Mouse (Mus musculus) v-Abl transformed pro-B cells (cell line): Measurements from ENCODE around the gene Gm20388.

ENCODE experiments used
- in situ Hi-C, 2 experiments: fragments of 400-800 bp; cut with MboI; formaldehyde crosslinking; loops; one replicate each; pipeline ENCODE4 v1.15.1; 2025; ENCODE audit not compliant: unreplicated experiment in 2 of 2

Gm20388 gene

DNA sequence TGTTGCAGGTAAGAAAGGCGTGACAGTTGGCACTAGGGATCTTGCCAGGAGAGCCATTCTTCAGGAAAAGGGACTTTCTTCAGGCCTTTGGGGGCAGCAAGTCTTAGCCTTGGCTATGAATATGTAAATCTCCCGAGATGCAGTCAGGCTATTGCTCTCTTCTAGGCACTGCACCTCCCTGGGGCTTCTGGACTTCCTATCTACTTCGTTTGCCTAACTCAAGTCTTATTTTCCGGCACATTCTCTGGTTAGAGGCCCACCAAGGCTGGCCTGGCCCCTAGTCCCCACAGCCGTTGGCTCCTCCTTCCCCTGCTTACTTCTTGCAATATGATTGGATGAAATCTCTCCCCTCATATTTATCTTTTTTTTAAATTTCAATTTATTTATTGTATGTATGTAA, 4178.4 kb downstream of the Gm20388 start:
- in situ Hi-C loops, result no loop called here

DNA sequence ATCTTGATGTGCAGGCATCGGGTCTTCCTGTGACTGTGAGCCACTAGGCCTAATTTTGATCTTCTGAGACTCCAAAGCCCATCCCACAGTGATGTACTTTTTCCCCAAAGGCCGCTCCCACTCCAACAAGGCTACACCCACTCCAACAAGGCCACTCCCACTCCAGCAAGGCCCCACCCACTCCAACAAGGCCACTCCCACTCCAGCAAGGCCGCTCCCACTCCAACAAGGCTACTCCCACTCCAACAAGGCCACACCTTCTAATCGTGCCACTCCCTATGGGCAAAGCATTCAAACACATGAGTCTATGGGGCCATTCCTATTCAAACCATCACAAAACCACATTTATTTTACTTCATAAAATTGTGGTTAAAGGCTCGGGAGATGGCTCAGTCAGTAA, 4179.8 kb downstream of the Gm20388 start:
- in situ Hi-C loops, result no loop called here

DNA sequence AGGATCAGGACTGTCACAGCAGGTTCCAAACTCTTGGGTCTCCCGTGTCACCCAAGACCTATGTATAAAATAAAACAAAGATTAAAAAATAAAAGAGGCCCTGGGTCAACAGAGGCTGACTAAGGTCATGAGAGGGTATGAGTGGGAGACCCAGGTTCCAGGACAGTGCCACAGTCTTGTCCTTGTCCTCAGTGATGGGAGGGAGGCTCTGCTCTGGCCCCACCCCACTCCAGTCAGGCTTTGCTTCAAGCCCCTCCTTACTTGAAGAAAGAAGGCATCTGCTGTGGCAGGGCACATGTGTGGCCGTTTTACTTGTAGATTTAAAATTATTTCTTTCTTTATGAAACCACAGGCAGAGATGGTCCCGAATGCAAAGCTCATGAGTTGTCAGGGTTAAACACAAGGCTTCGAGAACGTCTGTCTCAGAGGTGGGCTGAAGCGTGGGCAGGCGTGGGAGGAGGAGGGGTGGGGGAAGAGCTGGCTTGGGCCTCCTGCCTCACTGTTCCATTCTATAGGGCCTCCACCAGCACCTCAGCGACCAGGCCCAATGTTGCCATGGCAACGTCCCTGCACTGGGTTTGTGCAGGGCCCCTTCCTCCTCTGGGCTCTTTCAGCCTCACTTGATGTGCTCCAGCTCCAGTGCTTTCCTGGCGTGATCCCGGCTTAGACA, 4188.4 kb downstream of the Gm20388 start:
- in situ Hi-C loops, result no loop called here

DNA sequence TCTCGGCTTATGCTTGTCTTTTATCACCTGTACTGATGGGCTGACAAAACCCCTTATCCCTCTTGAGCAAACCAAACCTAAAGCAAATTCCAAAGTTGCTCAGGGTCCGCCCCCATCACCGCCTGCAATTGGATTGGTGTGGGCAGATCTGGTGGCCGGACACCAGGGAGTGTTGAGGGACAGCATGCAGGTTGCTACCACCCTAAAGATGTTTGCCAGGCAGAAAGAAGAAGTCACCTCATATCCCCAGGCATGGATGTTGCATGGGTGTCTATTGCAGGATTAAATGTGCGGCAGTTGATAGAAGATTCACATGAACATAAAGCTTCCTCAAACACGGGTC, 4189.0 kb downstream of the Gm20388 start:
- in situ Hi-C loops, result no loop called here

DNA sequence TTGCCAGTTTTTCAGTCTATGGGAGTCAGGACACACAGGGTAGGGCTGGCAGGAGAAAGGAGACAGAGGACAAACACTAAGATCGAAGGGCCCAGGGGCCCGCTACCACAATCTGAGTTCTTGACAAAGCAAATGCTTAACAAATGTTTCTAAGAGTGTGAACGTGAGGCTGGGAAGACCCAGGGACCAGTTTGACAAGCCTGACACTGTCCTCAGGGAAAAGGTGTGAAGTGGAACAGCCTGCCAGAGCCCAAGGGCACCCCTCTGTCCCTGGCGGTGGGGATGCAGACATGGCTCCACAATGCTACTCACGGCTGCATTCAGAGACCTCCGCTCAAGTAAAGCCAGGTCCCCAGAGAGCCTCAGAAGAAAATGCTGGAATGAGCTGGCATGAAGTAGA, 4195.2 kb downstream of the Gm20388 start:
- in situ Hi-C loops, result no loop called here

DNA sequence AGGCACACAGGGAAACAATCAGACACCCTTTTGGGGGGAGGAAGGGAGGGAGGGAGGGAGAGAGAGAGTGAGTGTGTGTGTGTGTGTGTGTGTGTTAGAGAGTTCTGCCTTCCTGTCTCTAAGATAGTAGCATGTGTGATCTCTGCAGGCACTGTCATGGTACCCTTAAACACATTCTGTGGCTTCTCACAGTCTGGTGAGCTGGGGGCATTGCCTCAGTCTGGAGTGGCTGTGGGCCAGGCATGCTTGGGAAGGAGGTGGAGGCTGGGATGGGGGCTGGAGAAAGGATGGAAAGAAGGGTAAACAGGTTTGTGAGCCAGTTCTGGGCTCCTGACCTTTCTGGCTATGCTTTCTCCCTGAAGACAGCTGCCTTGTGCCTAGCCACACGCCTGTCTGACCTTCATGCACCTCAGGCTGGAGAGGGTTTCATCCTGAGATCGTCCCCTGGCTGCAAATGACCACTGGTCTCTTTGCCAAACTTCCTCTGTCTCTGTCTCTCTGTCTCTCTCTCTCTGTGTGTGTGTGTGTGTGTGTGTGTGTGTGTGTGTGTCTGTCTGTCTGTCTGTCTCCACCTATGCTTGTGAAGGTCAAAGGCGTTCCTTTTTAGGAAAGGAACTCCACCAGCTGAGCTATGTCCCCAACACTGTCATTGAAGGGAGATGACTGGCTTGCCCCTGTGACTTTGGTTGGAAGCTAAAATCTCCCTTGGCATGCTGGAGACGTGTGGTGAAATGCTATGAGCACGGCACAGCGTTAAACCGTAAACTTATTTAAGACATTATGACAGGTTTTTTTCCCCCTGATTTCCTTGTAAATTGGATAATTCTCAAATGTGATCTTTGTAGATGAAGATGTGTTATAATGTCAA, 4195.9 kb downstream of the Gm20388 start:
- in situ Hi-C loops, result no loop called here

DNA sequence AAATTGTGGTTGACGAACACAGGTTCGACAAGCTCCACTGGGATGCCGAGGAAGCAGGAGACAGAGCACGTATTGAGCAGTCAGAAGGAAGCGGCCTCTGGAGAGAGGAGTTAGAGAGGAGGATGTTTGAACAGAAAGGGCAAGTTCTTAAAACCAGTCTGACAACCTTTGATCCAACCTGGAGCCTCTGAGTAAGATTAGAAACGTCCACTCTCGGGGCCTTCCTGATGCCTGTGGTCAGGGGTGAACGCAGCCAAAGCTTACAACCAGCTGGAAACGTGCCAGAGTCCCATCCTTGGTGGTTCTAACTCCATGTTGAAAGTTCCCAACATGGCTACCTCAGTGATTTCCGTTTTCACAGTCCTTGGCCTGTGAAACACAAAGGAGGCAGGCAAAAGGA, 4202.5 kb downstream of the Gm20388 start:
- in situ Hi-C loops, result no loop called here

DNA sequence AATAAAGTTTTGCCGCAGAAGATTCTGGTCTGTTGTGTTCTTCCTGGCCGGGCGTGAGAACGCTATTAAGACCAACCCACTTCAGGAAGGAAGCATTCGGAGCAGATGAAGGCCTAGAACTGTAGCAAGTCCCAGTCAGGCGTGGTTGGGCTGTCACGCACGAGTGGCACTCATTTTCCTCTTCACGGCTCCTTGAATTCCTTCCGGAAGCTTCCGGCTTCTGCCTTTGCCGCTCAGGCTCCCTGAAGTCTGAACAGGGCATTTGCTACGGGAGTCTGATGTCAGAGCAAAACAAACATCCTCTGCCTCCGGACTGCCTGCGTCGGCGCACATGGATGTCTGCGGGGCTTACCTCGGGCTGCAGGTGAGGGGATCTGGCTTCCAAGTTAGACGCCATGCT, 4214.6 kb downstream of the Gm20388 start:
- in situ Hi-C loops, result no loop called here

DNA sequence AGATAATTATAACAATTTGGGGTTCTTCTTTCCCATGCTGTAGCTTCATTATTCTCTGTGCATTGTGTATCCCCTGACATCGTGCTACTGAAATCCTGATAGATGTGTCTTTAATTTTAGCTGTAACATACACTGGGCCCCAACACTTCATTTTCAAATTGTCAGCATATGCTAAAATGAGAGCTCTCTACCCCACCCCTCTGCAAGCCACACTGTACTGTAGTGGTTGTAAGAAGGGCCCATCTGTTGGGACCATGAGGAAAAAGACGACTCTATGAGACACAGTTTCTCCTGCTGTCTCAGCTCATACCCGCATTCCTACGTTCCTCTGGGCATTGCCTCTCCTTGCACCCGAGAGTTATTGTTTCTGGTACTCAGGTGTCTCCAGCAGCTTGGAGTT, 4226.6 kb downstream of the Gm20388 start:
- in situ Hi-C loops, result no loop called here

DNA sequence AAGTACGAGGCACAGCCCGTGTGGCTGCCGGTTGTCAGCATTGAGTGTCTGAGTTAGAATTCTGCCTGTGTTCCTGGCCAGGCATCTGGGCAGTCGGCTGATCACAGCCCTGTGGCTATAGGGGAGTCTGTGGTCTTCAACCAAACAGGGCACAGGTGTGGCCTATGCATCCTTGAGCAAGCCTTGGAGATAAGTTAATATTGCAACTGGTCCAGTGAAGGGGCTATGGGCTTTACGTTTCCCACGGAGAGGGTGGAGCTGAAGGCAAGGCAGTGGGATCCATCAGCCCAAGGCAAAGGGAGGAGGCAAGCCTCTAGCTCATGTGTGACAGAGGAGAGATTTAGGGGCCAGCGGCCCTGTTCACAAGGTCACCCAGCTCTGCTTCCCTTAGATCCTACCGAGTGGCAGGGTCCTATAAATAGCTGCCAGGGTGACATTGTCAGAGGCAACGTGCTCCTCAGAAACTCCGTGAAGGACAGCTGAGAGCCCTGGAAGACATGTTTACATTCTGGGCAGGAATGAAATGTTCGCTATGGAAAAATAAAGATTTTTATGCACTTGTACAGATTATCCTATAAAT, 4229.7 kb downstream of the Gm20388 start:
- in situ Hi-C loops, result no loop called here

DNA sequence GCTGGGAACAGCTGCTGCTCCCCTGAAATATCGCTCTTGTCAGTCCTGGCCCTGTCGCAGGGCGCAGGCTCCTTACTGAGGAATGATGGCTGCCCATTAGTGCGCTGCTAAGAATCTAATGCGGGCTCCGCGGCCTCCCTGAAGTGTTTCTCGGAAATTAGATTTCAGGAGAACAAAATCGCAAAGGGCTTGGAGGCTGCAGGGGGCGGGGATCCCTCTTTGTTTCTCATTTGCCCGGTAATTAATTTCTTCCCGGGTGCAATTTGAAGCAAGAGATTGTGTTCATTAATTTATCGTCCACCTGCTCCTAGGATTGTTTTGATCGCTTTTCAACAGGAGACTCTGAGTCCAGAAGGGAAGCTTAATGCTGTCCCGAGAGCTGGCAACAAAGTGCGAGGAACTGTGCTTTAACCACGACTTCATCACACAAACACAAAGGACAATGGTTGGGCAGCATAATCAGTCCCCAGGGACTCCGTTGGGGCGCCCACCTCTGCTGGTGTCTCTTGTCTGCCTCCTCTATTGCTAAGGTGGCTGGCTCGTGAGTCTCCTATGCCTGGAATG, 4230.3 kb downstream of the Gm20388 start:
- in situ Hi-C loops, result no loop called here

DNA sequence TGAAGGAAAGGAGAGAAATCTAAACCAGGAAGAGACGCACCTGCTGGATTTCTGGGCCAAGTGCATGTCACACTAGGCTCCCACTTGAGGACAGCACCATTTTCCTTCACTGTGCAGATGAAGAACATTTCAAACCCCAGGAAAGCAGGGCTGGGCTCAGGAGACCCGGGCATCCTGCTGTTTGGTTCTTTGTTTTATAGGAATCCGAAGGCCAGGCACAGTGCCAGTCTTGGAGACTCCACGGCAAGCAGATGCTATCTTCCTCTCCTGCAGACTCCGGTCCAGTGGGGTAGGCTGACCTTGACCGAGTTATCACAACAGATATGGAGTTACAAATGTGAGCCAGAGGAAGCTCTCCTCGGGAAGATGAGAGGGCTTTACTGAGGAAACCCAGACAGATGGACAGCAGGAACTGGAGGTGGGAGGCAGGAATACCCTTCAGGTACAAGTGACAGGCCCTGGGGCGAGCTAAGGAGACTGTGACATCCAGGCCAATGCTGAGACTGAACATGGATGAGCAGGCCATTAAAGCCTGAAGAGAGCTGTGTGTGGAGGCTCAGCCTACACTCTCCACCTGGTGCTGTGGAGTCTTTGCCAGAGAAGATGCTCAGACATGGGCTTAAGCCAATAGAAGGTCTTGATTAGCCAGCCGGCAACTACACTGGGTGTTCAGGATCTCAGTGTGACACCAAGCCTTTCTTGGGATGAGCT, 4231.2 kb downstream of the Gm20388 start:
- in situ Hi-C loops, result no loop called here

DNA sequence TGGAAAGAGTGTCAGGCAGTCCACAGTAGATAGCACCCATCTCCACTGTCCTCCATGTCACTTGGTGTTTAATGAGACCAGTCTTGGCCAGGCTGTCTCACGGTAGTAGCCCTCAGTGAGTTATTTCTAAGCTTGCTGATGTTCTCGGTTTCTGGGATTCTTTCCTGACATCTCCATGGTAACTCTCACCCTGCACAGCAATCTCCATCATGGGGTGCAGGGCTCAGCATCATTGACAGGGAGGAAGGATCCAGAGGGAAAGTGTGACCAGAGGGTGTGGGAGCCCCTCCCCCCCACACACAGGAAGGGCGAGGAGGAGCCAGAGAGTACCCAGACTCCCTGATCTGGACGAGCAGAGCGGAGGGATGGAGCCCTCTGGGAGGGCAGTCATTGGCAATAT, 4232.4 kb downstream of the Gm20388 start:
- in situ Hi-C loops, result no loop called here

DNA sequence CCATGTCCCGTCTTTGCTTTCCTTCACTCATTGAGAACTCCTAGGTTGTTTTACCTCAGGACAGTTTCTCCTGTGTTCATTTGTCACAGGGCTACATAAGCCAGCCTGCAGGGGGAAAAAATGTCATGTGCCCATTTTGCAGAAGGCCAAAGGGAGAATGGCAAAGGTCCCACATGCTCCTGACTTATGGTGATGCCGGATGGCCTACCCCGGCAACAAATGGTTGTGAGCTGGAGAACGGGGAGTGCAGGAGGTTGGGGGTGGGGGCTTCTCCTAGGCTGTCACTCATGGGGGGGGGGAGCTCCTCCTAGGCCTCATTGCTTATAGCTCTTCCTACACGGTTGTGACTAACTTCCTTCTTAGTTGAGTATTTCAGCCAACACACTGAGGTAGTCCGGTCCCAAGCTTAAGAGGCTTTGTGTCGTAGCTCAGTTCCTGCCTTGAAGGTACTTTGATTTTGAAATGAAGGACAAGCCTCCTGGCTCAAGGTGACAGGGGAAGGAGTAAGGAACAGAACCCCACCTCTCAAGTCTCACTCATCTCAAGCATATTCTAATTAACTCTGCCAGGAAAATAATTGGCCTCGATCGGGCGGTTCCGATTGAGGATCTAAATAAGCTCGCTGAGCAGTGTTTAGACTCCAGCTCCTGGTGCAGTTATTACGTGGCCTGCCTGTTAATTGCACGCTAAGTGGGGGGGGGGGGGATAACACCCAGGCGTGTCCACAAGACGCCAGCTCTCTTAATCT, 4233.4 kb downstream of the Gm20388 start:
- in situ Hi-C loops, result no loop called here

DNA sequence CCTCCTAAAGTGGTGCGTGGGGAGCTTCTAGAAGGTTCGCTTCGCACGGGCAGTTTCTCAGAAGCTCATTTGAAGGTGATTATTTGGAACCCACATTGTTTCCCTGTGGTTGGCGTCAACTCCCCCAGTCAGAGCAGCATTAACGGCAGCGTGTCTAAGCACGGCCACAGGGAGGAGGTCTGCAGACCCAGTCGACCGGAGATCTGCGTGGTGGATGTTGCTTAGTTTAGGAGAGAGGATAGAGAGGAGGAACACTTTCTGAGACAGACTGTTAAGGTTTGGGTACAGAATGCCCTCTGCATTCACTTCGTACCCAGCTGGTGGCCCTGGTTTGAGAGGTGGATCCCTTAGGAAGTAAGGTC, 4234.0 kb downstream of the Gm20388 start:
- in situ Hi-C loops, result no loop called here

DNA sequence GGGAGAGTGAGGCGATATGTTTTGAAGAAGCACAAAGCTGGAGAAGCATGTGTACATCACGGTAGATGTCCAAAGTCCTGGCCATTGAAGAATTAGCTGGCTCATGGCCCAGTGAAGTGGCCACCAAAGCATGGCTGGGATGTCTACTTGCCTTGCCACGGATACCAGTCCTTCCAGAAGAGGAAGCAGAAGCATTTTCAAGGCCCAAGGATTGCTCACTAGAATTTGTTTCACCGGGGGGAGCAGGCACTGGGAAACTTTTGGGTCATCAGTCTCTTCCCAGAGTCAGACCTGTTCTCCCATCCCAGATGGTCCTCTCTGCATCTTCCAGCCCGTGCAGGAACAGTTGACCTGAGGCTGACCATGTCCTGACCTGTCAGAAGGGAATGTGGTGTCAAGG, 4235.6 kb downstream of the Gm20388 start:
- in situ Hi-C loops, result no loop called here

DNA sequence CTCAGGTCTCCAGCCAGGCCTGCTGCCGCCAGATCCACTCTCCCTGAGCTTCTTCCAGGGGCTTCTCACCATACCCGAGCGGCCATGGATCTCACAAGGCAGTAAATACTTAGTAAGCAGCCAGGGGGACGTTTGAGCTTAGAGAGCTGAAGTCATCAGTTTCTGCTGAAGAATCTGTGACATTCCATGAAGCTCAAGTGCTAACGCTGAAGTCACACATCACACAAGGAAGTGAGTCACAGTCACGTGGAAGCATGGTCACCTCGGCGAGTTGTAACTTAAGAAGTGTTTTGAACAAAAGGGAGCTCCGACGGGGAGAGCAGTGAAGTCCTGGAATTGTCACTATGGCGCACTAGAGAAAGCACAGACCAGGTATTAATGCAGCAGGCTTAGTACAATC, 4239.4 kb downstream of the Gm20388 start:
- in situ Hi-C loops, result no loop called here

DNA sequence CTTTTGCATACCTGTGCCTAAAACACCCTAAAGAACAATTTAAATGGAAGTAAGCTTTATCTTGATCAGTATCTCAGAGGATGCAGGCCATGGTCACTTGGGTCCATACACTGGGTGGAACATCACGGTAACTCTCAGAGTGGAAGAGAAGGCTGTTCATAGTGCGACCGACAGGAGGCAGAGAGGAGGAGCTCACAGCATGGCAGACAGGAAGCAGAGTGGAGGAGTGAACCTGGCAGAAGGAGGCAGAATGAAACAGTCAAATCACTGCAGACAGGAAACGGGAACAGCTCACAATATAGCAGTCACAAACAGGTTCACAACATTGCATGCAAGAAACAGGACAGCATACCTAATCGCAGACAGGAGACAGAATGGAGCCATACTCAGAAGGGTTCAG, 4239.9 kb downstream of the Gm20388 start:
- in situ Hi-C loops, result no loop called here

DNA sequence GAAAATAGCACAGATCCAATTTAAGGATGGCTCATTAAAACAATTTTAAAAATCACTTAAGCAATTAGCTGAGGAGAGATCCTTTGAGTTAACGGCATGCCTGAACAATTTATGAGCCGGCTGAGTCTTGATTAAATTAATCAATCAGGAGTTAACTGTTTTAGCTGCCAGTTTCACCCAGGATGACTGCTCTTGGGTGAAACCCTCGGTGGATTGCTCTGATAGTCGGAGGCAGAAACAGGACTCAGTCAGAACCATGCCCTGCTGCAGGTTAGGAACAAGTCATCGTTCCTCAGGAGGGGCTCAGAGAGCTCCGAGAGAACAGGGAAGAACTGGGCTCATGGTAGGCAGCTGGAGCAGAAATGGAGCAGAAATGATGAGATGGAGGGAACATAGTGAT, 4241.2 kb downstream of the Gm20388 start:
- in situ Hi-C loops, result no loop called here

DNA sequence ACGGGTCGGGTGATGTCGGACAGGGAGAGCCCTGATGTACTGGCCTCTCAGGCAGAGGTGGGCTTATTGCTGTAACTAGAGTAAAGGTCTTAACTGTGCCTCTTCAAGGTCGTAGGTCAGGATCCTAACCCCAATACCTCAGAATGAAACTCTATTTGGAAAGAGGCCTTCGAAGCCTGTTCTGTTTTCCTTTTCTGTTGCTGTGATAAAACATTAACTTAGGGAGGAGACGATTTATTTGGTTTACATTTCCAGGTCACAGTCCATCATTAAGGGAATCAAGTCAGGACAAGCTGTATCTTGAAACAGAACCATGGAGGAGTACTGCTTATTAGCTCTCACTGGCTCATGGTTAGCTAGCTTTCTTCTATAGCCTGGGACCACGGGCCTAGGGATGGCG, 4242.1 kb downstream of the Gm20388 start:
- in situ Hi-C loops, result no loop called here
